ENCODE assay signal across 8 mouse cellular contexts in the genomic region with DNA sequence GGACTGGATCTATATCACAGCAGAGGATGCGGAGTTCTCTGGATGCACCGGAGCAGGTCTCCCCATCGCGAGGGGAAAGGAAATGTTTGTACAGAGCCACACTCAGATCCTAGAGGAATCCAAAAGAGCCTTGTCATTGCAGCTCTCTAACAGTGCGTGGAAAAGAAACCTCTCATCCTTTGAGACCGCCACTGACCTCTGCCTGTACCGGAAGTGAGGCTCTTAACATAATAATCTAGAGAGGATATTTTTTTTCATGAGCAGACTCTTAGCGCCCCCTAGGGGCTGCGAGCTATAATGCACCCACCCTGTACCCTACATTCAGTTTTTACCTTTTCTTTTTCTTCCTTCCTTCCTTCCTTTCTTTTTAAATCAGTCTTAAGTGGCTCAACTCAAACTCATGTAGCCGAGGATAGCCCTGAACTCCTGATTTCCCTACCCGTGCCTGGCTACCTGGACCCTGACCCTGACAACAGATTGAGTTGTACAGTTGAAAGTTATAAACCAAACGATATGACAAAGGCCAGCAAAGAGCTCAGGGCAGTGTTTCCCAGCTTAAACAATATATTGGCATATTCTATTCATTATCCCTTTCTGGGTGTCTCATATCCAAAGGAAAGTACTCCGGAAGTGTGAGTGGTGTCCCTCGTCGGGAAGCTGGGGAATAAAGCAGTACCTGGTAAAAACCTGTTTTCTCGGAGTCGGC. TPM values are rescaled to one million over a fixed set of nuclear protein-coding genes. Genes with fewer than 3 reads are reported as not detected.
A peak's percentile ranks its signal among the peaks of the same experiment; 100 is the strongest.
DNase-seq lines count a peak whose midpoint lies in the region; ATAC-seq and TF ChIP-seq lines count a peak whose summit lies in the region.

No protein-coding gene starts in this region.

- no peak overlapping the region for H3K27ac ChIP-seq in intestine, embryonic 14.5 days (ENCODE audit: low read depth)
- no peak overlapping the region; the same call in 1 of the 2 replicates for H3K27ac ChIP-seq in intestine, embryonic 16.5 days (ENCODE audit: low read length)
- no peak overlapping the region for H3K27ac ChIP-seq in liver, adult 2 months (replicated peaks; ENCODE audit: insufficient read depth, low read depth, low read length)

- peak; percentile 73 for DNase-seq in intestine, embryonic 14.5 days (ENCODE audit: low spot score)
- peak; percentile 46 to 56 for DNase-seq in gastrocnemius, adult 8-10 months (ENCODE audit: low spot score in 2 of 2)
- DNase-seq in induced T-regulatory cell, adult 2 months (ENCODE audit: low read depth), result peak; percentile 80
- DNase-seq in liver, adult 2 months (ENCODE audit: extremely low read depth, low read depth, low spot score), result no peak
- DNase-seq in natural killer cell, adult 2 months (ENCODE audit: low spot score in 2 of 2), result peak; percentile 59 to 64
- DNase-seq in thymus, postnatal 25 days, result peak; percentile 48

- 59% methylated on average over 17 of the region's 17 CpGs for WGBS in intestine, embryonic 14.5 days
- WGBS in intestine, embryonic 16.5 days, result 55% methylated on average over 17 of the region's 17 CpGs
- WGBS in liver, adult 2 months, result 57% methylated on average over 17 of the region's 17 CpGs

- no peaks in the 10 kb centered on the region for H3K79me2 ChIP-seq in liver, adult 2 months (ENCODE audit: control insufficient read depth, insufficient read depth, low read length)

- no peak overlapping the region for H3K9ac ChIP-seq in intestine, embryonic 14.5 days (ENCODE audit: low read length)
- H3K9ac ChIP-seq in intestine, embryonic 16.5 days (ENCODE audit: low read depth, low read length), result no peak overlapping the region
- H3K9ac ChIP-seq in liver, adult 2 months (ENCODE audit: low read depth, low read length), result no peak overlapping the region

- no peak for ATAC-seq in intestine, embryonic 14.5 days (replicated peaks; ENCODE audit: low FRiP score, low TSS enrichment, low read depth)
- no peak for ATAC-seq in intestine, embryonic 16.5 days
- peak; percentile 57; the same call in 1 of the 2 replicates for ATAC-seq in cerebellum, adult (ENCODE audit: insufficient number of reproducible peaks, low FRiP score, low TSS enrichment)

- peak; percentile 53; the same call in 1 of the 2 replicates for TF ChIP-seq CTCF in liver, adult 2 months (IDR thresholded peaks at IDR 0.05; ENCODE audit: low read depth, low read length)

- no peaks in the 10 kb centered on the region for H3K9me3 ChIP-seq in intestine, embryonic 14.5 days (ENCODE audit: control insufficient read depth, low read length)
- H3K9me3 ChIP-seq in intestine, embryonic 16.5 days (ENCODE audit: control insufficient read depth, low read length), result no peaks in the 10 kb centered on the region

- H3K4me2 ChIP-seq in intestine, embryonic 14.5 days (ENCODE audit: low read length), result no peak overlapping the region
- H3K4me2 ChIP-seq in intestine, embryonic 16.5 days (ENCODE audit: low read depth, low read length), result no peak overlapping the region

- no peaks in the 10 kb centered on the region for H3K27me3 ChIP-seq in intestine, embryonic 14.5 days (replicated peaks; ENCODE audit: control insufficient read depth, insufficient read depth, low read length)
- H3K27me3 ChIP-seq in intestine, embryonic 16.5 days (replicated peaks; ENCODE audit: control insufficient read depth, insufficient read depth, low read length), result no peaks in the 10 kb centered on the region
- H3K27me3 ChIP-seq in liver, adult 2 months (ENCODE audit: control insufficient read depth, insufficient read depth, low read length), result no peaks in the 10 kb centered on the region

- peaks cover 10% of the 10 kb centered on the region for H3K4me1 ChIP-seq in intestine, embryonic 14.5 days (replicated peaks; ENCODE audit: control insufficient read depth, insufficient read depth, low read length)
- peaks cover 12% of the 10 kb centered on the region for H3K4me1 ChIP-seq in intestine, embryonic 16.5 days (ENCODE audit: control insufficient read depth, insufficient read depth, low read length)
- no peaks in the 10 kb centered on the region; the same call in none of the 2 replicates for H3K4me1 ChIP-seq in liver, adult 2 months (ENCODE audit: control insufficient read depth, insufficient read depth, low read length)

- H3K4me3 ChIP-seq in intestine, embryonic 14.5 days (ENCODE audit: low read depth, low read length), result no peak overlapping the region
- no peak overlapping the region for H3K4me3 ChIP-seq in intestine, embryonic 16.5 days (ENCODE audit: low read length)
- no peak overlapping the region for H3K4me3 ChIP-seq in liver, adult 2 months (ENCODE audit: insufficient read depth, low read depth, low read length)

- peaks cover 11% of the 10 kb centered on the region; the same call in 1 of the 2 replicates for H3K36me3 ChIP-seq in intestine, embryonic 14.5 days (ENCODE audit: control insufficient read depth, insufficient read depth, low read length)
- no peaks in the 10 kb centered on the region for H3K36me3 ChIP-seq in intestine, embryonic 16.5 days (ENCODE audit: control insufficient read depth, insufficient read depth, low read length)
- no peaks in the 10 kb centered on the region for H3K36me3 ChIP-seq in liver, adult 2 months (ENCODE audit: control insufficient read depth, insufficient read depth, low read length)

- TF ChIP-seq POLR2A in liver, adult 2 months (IDR thresholded peaks at IDR 0.05; ENCODE audit: extremely low read depth, insufficient read depth, low read length), result no peak

RNA-seq across cellular contexts. Expression of a gene that starts 3.4 kb away (rescaled TPM):
- polyA plus RNA-seq in intestine, embryonic 14.5 days (2014; fragmentation: Nextera tagmentation; extraction: Ambion mirVana), result 12.4 and 13.7 TPM in 2 replicates
- polyA plus RNA-seq in intestine, embryonic 16.5 days (2015; fragmentation: Nextera tagmentation; extraction: Ambion mirVana), result 14.3 and 16.2 TPM in 2 replicates
- total RNA-seq in gastrocnemius, adult 8-10 months (2022), result 1 to 10 TPM; 3.6 to 6.2 (median 4.5) TPM
- total RNA-seq in liver, adult 2 months (2014; rRNA removed), result 3.1 and 3.2 TPM in 2 replicates
- 3.1 and 3.6 TPM in 2 replicates for polyA plus RNA-seq in liver, adult 2 months (2012; rRNA removed)

RNA-seq across cellular contexts. Expression of a gene that starts 13.6 kb away (rescaled TPM):
- polyA plus RNA-seq in intestine, embryonic 14.5 days (2014; fragmentation: Nextera tagmentation; extraction: Ambion mirVana), result 8.9 and 9.3 TPM in 2 replicates
- polyA plus RNA-seq in intestine, embryonic 16.5 days (2015; fragmentation: Nextera tagmentation; extraction: Ambion mirVana), result 5.8 and 6.5 TPM in 2 replicates
- total RNA-seq in gastrocnemius, adult 8-10 months (2022), result 1 to 10 TPM; 1.5 to 2.2 (median 1.7) TPM
- 0.09 and 0.27 TPM in 2 replicates for total RNA-seq in liver, adult 2 months (2014; rRNA removed)
- 0.31 and 0.56 TPM in 2 replicates for polyA plus RNA-seq in liver, adult 2 months (2012; rRNA removed)

RNA-seq across cellular contexts. Expression of a gene that starts 56.8 kb away (rescaled TPM):
- polyA plus RNA-seq in intestine, embryonic 14.5 days (2014; fragmentation: Nextera tagmentation; extraction: Ambion mirVana), result 0.41 and 0.42 TPM in 2 replicates
- 0.91 and 1.1 TPM in 2 replicates for polyA plus RNA-seq in intestine, embryonic 16.5 days (2015; fragmentation: Nextera tagmentation; extraction: Ambion mirVana)
- under 1 TPM in 3 of 4 experiments, not detected in 1; 0.13 to 0.21 (median 0.15) TPM for total RNA-seq in gastrocnemius, adult 8-10 months (2022)
- total RNA-seq in liver, adult 2 months (2014; rRNA removed), result under 0.01 and 0.07 TPM in 2 replicates
- polyA plus RNA-seq in liver, adult 2 months (2012; rRNA removed), result not detected in 2 replicates
